Mouse (Mus musculus) retina, postnatal 1 day (tissue): Measurements from ENCODE around the gene Jph4.

Experiments
- DNase-seq: peaks from one replicate; pipeline ENCODE4 v3.0.0-alpha.2; 2012

Gene Jph4

GRCm38 (mm10) chr14:55116425-55117200 is at the start of gene Jph4:
Gene Jph4, minus strand, starts transcription at chr14:55116935.
- DNase-seq: peak; percentile 67

DNA sequence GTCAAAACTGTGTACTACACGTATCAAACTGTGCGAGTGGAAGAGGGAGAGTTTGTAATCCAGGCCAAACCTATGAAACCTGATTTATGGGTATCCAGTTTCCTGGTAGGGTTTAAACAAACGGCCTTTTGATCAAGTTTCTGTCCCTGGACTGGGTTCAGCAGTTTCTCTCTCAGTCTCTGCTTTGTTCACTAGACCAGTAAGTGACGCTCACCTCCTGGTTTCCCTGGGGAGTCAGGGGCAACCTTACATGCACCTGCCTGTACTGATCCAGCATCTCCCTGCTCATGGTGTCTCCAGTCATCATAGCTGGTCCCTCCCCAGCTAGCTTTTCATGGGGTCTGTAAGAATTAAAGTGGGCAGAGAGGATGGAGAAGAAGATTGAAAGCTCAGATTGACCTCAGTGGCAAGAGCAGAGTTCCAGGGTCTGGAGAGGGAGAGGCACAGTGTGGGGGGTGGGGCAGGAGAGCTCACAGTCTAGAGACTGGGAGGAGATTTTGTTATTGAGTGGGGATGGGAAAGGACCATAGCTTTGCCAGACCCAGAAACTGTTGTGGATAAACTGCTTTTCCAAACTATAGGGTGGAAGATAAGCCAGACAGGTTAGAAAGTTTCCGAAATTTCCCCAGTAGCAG is 47.6 kb upstream of the Jph4 start:
- no peak for DNase-seq

- DNase-seq: no peak
Measured at GRCm38 (mm10) chr14:55162168-55162567, 45.4 kb upstream of the Jph4 start.

- peak; percentile 85 for DNase-seq
Measured at GRCm38 (mm10) chr14:55161098-55161634, 44.4 kb upstream of the Jph4 start.

- no peak for DNase-seq
Measured at GRCm38 (mm10) chr14:55160251-55161071, 43.7 kb upstream of the Jph4 start.

DNA sequence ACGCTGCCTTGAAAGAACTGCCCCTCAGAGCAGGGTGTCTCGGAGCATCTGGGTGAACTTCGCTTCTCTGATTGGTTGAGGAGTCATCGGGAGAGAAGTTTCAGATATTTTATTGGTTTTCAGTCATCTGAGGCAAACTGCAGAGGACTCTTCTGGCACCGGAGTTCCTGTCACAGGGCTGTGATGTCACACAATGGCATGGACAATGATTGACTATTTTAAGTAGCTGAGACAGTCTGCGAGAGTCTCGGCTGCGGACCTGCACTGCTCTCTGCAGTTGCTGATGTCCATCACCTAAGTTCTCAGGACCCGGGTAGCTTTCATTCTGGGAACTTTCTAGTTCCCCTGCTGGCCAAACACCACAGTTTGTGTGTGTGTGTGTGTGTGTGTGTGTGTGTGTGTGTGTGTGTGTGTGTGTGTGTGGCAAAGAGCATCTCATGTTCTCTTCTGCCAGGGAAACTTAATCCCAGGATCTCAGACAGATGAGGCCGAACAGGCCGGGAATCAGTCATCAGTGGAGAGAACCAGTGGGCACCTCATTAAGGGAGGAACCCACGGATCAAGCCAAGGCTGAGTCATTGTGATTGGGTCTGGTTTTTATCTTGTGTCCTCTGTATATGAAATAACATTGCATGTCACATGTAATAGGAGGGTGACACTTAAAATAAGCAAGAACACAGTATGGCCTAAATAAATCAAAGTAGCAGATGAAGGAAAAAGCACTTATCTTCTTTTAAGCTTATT is 40.8 kb upstream of the Jph4 start:
- DNase-seq: no peak

DNA sequence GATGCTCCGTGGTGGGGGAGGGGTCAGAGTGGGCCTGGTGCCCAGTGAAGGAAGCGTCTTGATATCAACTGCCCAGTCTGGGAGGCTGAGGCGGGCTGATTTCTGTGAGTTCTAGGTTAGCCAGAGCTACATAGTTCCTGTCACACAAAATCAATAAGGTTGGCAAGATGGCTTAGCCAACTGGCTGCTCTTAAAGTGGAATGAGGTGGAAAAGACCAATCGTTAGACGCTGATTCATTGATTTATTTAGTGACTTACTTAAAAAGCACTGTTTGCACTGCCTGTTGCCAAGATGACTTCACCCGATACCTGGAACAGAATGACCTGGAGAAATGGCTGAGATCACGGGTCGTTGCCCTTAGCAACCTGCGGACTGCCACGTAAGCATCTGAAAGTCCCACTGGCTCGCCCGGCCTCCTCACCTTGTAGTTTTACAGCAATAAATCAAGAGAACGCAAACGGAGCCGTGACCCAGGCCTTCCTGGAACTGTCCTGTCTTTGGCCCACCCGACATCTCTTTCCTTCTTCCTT is 36.3 kb upstream of the Jph4 start:
- no peak for DNase-seq

DNA sequence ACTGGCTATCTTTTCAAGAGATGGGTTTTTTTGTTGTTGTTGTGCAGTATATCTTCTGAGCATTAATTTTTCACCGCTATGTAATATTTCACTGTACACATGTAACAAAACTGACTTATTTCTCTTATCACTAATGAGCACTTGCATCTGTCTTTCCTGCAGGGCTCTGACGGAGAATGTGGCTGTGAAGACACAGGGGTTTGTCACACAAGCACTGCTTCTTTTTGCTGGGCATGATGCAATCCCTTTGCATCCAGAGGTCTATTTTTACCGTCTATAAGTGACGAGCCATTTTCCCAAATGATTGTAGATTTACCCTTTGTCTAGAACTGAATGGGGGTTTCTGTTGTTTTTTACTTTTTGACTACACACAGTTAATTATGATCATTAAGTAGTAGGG is 35.4 kb upstream of the Jph4 start:
- DNase-seq: no peak

DNA sequence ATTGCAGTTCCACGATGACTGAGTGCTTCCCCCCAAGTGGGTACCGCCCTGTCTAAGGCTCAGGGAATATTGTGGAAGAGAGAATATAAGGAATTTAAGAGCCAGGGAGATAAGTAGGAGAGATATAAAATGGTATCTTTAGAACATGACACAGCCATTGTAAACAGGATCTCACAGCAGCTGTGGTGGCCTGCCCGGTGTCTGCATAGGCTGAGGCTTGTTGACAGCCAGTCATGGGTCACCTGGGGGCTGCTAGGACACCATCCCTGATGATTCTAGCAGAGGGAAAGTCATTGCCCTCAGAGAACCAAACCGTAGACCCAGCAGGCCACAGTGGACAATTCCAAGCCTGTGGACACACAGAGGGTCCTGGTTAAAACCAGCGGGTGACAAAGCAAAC is 34.2 kb upstream of the Jph4 start:
- DNase-seq: no peak

DNA sequence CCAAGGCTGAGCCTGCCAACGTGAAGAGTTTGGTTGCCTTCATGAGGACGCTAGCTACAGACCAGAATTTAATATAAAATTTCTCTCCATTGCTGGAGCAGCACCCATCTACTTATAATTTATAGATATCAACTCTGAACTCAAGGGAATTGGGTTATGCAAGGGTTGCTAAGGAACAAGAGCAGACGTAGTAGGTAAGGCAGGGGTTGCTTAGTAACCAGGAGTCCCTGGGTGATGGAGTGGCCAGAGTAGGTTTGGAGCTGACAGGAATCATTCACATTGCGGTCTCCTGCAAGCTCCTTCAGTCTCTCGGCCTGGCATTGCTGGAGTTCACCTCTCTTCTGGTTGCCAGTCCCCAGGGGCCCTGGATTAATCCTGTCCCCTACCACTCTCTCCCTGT is 32.3 kb upstream of the Jph4 start:
- DNase-seq: peak; percentile 18

DNA sequence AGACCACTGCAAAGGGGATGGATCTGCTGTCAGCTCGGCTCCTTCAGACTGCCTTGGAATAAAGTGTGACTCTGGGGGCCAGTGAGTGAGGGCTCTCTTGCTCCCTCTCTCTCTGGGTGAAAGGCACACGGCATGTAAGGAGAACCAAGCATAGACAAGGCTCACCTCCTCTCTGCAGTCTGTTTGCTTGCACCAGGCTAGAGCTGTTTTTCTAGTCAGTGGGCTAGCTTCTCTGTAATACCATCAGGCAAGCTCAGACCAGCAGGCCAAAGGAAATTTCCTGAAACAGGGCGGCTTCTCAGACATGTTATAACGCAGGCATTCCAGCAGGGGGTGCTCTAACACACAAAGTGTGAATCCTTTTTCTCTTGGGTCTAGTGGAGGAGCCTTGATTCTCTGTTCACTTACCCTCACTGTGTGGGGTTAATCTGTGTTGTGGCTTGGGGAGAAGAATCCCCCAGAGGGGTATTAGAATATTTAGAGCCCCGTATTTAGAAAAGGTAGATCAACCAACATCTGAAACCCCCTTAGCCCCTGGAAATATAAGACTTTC is 31.7 kb upstream of the Jph4 start:
- peak; percentile 75 for DNase-seq

DNA sequence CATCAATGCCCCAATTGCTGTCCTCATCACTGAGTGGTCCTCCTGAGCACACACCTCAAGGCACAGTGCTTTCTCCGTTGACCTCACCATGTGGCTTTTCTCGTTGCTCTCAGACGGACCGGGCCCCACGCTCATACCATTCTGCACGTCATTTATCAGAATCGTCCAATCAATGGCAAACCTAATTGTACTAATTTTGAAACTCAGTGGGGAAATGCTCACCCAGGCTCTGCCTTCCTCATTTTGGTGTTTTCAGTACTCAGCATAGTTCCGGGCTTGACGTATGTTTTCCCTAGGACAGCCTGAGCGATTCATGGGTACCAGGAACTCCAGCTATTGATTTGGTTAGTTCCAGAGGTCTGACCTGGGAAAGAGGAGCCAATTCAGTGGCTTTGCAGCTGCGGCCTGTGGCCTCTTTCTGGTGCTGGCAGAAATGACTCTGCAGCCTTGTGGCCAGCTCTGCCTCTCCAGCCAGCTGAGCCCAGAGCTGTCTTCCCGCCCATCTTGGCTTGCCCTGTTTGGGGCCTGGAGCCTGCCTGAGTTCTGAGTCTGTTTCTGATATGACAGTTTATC is 30.2 kb upstream of the Jph4 start:
- DNase-seq: no peak

DNA sequence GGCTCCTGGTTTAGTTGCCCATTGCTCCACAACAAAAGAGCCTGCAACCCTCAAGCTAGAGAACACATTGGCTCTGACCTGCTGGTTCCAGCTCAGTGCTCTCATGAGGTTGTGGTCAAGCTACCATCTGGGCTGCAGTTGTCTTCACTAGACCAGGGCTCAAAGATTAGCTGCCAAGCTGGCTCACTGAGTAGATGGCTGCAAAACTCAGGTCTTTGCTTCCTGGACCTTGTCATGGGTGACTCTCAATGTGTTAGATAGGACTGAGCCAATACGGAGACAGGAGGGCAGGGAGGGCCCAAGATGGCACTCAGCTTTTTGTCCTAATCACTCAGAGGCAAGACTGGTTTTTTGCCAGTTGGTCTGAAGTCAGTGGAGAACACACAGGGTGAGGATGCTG is 29.6 kb upstream of the Jph4 start:
- DNase-seq: no peak

GRCm38 (mm10) chr14:55139313-55139712 is 22.6 kb upstream of the Jph4 start:
- DNase-seq: no peak

DNA sequence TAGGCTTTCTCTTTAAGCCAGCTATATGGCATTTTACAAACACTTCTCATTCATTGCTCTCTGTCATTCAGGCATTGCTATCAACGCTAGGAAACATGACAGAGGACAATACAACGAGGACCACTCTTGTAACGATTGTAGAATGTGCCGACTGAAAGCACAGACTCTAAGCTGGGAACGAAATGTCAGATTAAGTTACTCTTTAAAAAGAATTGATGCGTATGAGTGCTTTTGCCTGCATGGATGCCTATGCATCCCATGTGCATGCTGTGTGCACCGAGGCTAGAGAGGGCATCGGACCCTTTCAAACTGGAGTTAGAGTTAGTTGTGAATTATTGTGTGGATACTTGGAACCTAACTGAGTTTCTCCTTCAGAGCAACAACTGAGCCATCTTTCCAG is 18.9 kb upstream of the Jph4 start:
- DNase-seq: peak; percentile 74

DNA sequence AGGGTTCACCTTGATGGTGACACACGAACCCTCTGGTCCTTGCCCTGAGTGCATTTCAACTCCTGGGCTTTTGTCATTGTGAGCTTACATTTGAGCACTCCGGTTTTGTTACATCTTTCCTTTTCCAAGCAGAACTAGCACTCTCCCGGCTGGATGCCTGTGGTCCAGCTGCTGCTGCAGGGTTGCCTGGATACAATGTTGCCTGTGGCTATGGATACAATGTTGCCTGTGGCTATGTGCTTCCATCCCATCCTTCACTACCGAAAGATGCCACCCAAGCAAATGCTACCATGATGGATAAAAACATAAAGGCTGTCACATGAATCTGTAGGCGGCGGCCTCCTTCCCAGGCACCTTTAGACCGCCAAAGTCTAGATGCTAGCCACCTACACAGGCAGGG is 9.8 kb upstream of the Jph4 start:
- no peak for DNase-seq

GRCm38 (mm10) chr14:55125711-55126110 is 9.0 kb upstream of the Jph4 start:
- no peak for DNase-seq

DNA sequence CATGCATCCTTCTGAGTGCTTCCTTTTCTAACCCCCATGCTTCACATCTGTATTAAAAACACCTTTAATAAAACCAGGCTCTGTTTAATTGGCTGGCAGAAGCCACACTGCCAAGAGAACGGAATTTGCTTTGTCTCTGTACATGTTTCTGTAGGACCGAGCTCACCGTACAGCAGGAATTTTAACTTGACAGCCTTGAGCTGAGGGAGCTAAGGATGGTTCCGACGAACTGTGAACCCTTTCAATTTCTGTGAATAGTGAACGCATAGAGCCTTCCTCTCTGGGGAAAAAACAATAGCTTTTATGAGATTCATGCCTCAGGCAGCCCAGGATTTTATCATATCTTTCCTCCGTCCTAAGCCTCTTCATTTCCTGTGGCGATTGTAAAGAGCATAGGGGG is 5.6 kb upstream of the Jph4 start:
- no peak for DNase-seq

DNA sequence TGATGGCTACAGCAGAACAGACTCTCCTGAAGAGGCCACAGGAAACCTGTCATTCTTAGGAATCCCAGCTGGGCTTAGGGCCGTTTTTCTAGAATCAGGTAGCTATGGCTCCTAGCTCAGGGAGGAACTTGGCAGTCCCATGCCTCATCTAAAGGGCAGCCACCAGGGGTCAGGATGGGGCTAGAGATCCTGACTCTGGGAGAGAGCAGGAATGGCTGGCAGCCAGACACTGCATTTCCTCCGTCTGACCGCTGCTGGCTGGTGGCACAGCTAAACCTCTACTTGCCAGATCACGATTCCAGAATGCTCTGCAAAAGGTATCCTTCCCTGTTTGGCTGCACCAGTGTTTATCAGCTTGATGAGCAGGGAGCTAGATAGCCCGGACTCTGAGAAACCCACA is 5.2 kb upstream of the Jph4 start:
- DNase-seq: peak; percentile 88

DNA sequence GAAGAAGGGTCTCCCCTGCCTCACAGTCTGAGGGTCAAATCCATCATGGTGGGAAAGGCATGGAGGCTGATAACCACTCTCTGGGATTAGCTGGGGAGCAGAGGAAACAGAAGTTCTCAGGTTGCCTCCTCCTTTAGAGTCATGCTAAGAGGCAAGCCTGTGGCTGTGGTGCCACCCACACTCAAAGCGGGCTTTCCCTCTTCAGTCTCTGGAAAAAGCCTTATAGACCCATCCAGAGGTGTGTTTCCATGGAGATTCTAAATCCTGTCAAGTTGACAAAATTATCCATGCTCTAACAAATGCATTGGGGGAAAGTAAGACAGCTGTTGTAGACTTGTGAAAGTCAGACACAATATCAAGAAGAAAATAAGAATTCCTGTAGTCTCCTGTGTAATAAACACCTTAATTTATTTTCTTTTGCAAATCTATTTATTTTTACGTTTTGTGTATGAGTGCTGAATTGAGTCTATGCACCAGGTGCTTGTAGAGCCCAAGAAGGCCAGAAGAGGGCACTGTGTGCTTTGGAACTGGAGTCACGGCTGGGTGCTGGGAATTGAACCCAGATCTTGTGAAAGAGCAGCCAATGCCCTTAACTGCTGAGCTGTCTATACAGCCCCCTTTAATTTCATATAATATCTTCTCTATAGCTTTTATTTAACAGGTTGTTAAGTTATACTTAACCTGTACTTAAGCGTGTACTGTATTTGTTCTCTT is 2.8 kb upstream of the Jph4 start:
- DNase-seq: no peak

GRCm38 (mm10) chr14:55118852-55119251 is 2.1 kb upstream of the Jph4 start:
- no peak for DNase-seq
